Mouse (Mus musculus) intestine, embryonic 16.5 days (tissue): ENCODE measurements around the gene Fbn1. TPM values are rescaled to one million over a fixed set of nuclear protein-coding genes. Genes with fewer than 3 reads are reported as not detected.

ENCODE experiments used
- ATAC-seq: fragments of 200-750 bp; cut with Nextera tagmentation; 2 replicates; pipeline ENCODE4 v1.8.0; 2017; ENCODE audit warnings: moderate TSS enrichment, moderate library complexity
- H3K27ac ChIP-seq: fragments of 300-500 bp; sonication (generic); 2 replicates; pipeline ENCODE4 v1.5.1; 2014; ENCODE audit warnings: mild to moderate bottlenecking, low read length
- H3K27me3 ChIP-seq: fragments of 300-500 bp; sonication (generic); replicated peaks from 2 replicates; pipeline ENCODE4 v1.6.1; 2014; ENCODE audit warnings: low read length, control low read depth, mixed read lengths; ENCODE audit not compliant: control insufficient read depth, insufficient read depth
- H3K36me3 ChIP-seq: fragments of 300-500 bp; sonication (generic); 2 replicates; pipeline ENCODE4 v1.6.1; 2014; ENCODE audit warnings: low read length, control low read depth; ENCODE audit not compliant: control insufficient read depth, insufficient read depth
- H3K4me1 ChIP-seq: fragments of 300-500 bp; sonication (generic); 2 replicates; pipeline ENCODE4 v1.6.1; 2014; ENCODE audit warnings: low read length, control low read depth, mixed read lengths; ENCODE audit not compliant: control insufficient read depth, insufficient read depth
- H3K4me2 ChIP-seq: fragments of 300-500 bp; sonication (generic); 2 replicates; pipeline ENCODE4 v1.6.1; 2014; ENCODE audit warnings: low read depth, low read length, control low read depth
- H3K4me3 ChIP-seq: fragments of 300-500 bp; sonication (generic); 2 replicates; pipeline ENCODE4 v1.5.1; 2014; ENCODE audit warnings: mild to moderate bottlenecking, low read length
- H3K9ac ChIP-seq: fragments of 300-500 bp; sonication (generic); 2 replicates; pipeline ENCODE4 v1.6.1; 2014; ENCODE audit warnings: low read depth, low read length
- H3K9me3 ChIP-seq: fragments of 300-500 bp; sonication (generic); 2 replicates; pipeline ENCODE4 v1.6.1; 2016; ENCODE audit warnings: low read length, control low read depth; ENCODE audit not compliant: control insufficient read depth
- WGBS: fragments of 180-500 bp; shearing (Covaris S2); extraction: QIAGEN DNeasy Blood & Tissue Kit; methylation state at CpG from one replicate; pipeline ENCODE4 v1.1.7; 2014; 5-methylcytosine and 5-hydroxymethylcytosine counted together
- polyA plus RNA-seq: library from polyadenylated mRNA; unstranded; fragments of >200 nt; fragmentation: Nextera tagmentation; extraction: Ambion mirVana; gene quantifications from 2 replicates; pipeline ENCODE4 v1.2.1, GENCODE M21; 2015

Fbn1 gene
- polyA plus RNA-seq, 1 experiment from 2014 or later, result 12.6 TPM

DNA sequence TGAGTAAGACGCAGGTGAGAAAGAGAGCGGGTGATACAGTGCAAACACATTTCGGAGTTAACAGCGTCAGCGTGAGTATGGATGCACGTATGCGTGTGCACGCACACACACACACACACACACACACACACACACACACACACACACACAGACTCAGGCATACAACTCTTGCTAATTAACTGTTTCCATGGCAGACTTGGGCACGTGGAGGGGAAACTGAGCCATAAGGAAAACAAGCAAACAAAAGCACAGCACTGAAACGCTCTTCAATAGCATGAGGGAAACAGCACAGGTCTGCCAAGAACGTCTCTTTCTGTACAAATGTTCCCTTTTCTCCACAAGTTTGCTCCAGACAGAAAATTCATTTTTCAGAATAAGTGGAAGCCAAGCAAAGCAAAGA lies 153.2 kb downstream of the Fbn1 start:
- H3K9me3 ChIP-seq, result no peaks in the 10 kb centered on the region
- peak overlapping the region; percentile 53 for H3K27ac ChIP-seq
- 79% methylated on average over 11 of the region's 11 CpGs for WGBS
- H3K4me1 ChIP-seq, result peaks cover 11% of the 10 kb centered on the region
- no peak overlapping the region for H3K4me2 ChIP-seq
- H3K4me3 ChIP-seq, result no peak overlapping the region
- no peak overlapping the region for H3K9ac ChIP-seq
- no peak for ATAC-seq
- H3K36me3 ChIP-seq, result peaks cover 3% of the 10 kb centered on the region; the same call in 1 of the 2 replicates
- H3K27me3 ChIP-seq, result no peaks in the 10 kb centered on the region

- Histone ChIP-seq H3K27me3 (no peaks in the 10 kb centered on the region), H3K4me2 (no peak overlapping the region), H3K4me1 (no peaks in the 10 kb centered on the region), H3K27ac (no peak overlapping the region), H3K9ac (no peak overlapping the region), H3K36me3 (no peaks in the 10 kb centered on the region; the same call in 1 of the 2 replicates), H3K9me3 (no peaks in the 10 kb centered on the region), H3K4me3 (no peak overlapping the region)
- WGBS, result 85% methylated on average over 5 of the region's 5 CpGs
- no peak for ATAC-seq
Measured at GRCm38 (mm10) chr2:125349144-125349543, 158.6 kb downstream of the Fbn1 start.

- no peaks in the 10 kb centered on the region for H3K4me1 ChIP-seq
- H3K9ac ChIP-seq, result no peak overlapping the region
- no peak overlapping the region for H3K27ac ChIP-seq
- no peaks in the 10 kb centered on the region for H3K27me3 ChIP-seq
- WGBS, result 74% methylated on average over 21 of the region's 21 CpGs
- H3K4me3 ChIP-seq, result no peak overlapping the region
- no peaks in the 10 kb centered on the region for H3K36me3 ChIP-seq
- H3K4me2 ChIP-seq, result no peak overlapping the region
- no peak for ATAC-seq
- no peaks in the 10 kb centered on the region for H3K9me3 ChIP-seq
Measured at GRCm38 (mm10) chr2:125342181-125342950, 165.4 kb downstream of the Fbn1 start.

DNA sequence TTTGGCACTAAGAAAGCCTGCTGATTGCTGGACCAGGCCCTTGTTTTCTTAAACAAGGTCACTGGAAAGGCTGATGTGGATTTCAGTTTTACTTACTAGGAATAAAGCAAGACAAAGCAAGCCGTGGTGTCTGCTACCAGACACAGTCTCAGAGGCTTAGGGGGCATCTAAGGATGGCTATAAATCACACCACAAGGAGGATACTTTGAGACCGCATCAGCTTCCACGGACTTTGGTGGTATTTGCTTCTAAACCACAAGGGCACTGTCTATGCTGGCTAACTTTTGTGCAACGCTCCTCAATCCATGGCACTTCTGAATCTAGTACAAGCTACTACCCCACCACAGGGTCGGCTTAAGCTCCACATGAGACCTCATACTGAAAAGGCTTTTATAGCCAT lies 167.4 kb downstream of the Fbn1 start:
- Histone ChIP-seq H3K9ac (no peak overlapping the region), H3K9me3 (no peaks in the 10 kb centered on the region), H3K36me3 (no peaks in the 10 kb centered on the region), H3K27ac (no peak overlapping the region), H3K4me2 (no peak overlapping the region), H3K4me3 (no peak overlapping the region), H3K4me1 (no peaks in the 10 kb centered on the region), H3K27me3 (no peaks in the 10 kb centered on the region)
- ATAC-seq, result no peak
- WGBS, result 71% methylated on average over 5 of the region's 5 CpGs

DNA sequence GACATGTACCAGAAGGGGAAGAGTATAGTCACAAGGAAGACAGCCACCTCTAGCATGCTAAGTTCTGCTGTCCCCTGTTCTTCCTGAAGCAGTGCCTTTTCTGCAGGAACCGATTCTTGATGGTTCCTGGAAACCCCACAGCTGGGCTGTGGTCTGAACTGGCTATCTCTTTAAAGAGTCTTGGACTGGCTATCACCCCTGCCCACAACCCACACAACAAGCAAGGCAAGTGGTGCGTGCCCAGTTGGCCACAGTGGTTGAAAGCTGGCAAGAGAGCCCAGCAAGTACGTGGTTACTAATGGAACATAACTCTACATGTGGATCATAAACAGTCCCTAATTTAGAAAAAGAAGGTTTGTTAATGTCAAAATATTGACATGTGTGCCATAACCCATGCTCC lies 170.6 kb downstream of the Fbn1 start:
- no peak for ATAC-seq
- Histone ChIP-seq H3K9ac (no peak overlapping the region), H3K27me3 (no peaks in the 10 kb centered on the region), H3K4me3 (no peak overlapping the region), H3K27ac (no peak overlapping the region), H3K4me1 (no peaks in the 10 kb centered on the region), H3K36me3 (no peaks in the 10 kb centered on the region), H3K9me3 (no peaks in the 10 kb centered on the region), H3K4me2 (no peak overlapping the region)
- WGBS, result 93% methylated on average over 3 of the region's 3 CpGs

DNA sequence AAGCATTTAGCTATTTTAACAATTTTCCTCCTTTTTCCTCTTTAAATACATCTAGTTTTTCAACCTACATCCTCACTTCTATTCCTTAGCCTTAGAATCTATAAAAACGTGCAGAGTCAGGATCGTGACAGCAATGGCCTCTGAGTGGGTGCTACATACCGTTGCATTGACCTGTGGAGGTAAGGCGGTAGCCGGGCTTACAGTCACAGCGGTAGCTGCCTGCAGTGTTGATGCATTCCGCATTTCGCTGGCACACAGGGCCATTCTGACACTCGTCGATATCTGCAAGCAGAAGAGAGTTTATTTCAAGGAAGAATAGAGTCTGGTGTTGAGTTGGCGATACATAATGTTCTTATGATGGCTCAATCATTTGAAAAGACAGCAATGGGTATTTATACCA lies 172.6 kb downstream of the Fbn1 start:
- Histone ChIP-seq H3K4me2 (no peak overlapping the region), H3K9me3 (no peaks in the 10 kb centered on the region), H3K27me3 (no peaks in the 10 kb centered on the region), H3K27ac (no peak overlapping the region), H3K4me3 (no peak overlapping the region), H3K9ac (no peak overlapping the region), H3K36me3 (no peaks in the 10 kb centered on the region; the same call in 1 of the 2 replicates), H3K4me1 (no peaks in the 10 kb centered on the region)
- no peak for ATAC-seq
- 93% methylated on average over 11 of the region's 11 CpGs for WGBS

- no peak overlapping the region for H3K4me2 ChIP-seq
- H3K9ac ChIP-seq, result no peak overlapping the region
- WGBS, result 62% methylated on average over 4 of the region's 4 CpGs
- H3K27me3 ChIP-seq, result no peaks in the 10 kb centered on the region
- no peaks in the 10 kb centered on the region for H3K9me3 ChIP-seq
- no peaks in the 10 kb centered on the region; the same call in 1 of the 2 replicates for H3K36me3 ChIP-seq
- H3K27ac ChIP-seq, result no peak overlapping the region
- H3K4me3 ChIP-seq, result no peak overlapping the region
- ATAC-seq, result no peak
- H3K4me1 ChIP-seq, result no peaks in the 10 kb centered on the region
Measured at GRCm38 (mm10) chr2:125334163-125334562, 173.6 kb downstream of the Fbn1 start.

GRCm38 (mm10) chr2:125331581-125331980 lies 176.2 kb downstream of the Fbn1 start:
- ATAC-seq, result no peak
- no peaks in the 10 kb centered on the region for H3K4me1 ChIP-seq
- H3K4me3 ChIP-seq, result no peak overlapping the region
- H3K36me3 ChIP-seq, result no peaks in the 10 kb centered on the region; the same call in 1 of the 2 replicates
- H3K9me3 ChIP-seq, result no peaks in the 10 kb centered on the region
- no peak overlapping the region for H3K9ac ChIP-seq
- 89% methylated on average over 7 of the region's 7 CpGs for WGBS
- H3K27ac ChIP-seq, result no peak overlapping the region
- H3K4me2 ChIP-seq, result no peak overlapping the region
- no peaks in the 10 kb centered on the region for H3K27me3 ChIP-seq

GRCm38 (mm10) chr2:125330506-125330905 lies 177.3 kb downstream of the Fbn1 start:
- WGBS, result 93% methylated on average over 10 of the region's 10 CpGs
- H3K9ac ChIP-seq, result no peak overlapping the region
- no peak overlapping the region for H3K4me3 ChIP-seq
- H3K27me3 ChIP-seq, result no peaks in the 10 kb centered on the region
- no peaks in the 10 kb centered on the region for H3K4me1 ChIP-seq
- no peaks in the 10 kb centered on the region; the same call in 1 of the 2 replicates for H3K36me3 ChIP-seq
- H3K27ac ChIP-seq, result no peak overlapping the region
- ATAC-seq, result no peak
- no peak overlapping the region for H3K4me2 ChIP-seq
- H3K9me3 ChIP-seq, result no peaks in the 10 kb centered on the region
